Mouse (Mus musculus): ENCODE measurements at regions not wholly inside any gene's neighbourhood (a gene's known extent, or its start where the extent isn't known, plus 50 kb on each side); places are given as distances from the start of the nearest gene placed in this dataset.

DNA sequence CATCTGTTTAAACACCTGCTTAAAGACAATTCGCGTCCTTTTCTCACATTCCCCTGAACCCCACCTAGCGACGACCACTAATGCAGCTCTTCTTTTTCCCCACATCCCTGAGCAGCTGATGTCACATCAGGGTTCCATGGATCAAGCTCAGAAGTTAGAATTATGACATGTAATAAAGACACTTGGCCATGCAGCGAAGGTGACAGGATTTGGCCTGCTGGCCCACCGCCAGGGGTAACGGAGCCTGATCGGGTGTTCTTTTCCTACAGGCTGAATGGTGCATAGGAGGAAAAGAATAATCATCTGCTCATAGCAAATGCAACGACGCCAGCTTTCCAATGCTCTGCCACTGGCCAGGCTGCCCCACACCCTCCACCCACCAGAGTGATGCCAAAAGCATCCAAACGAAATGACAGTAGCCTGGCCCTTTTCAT, 231.9 kb downstream of the Sox4 start:
- no peak for ATAC-seq (replicated peaks; ENCODE audit: insufficient number of reproducible peaks, low FRiP score, low TSS enrichment, poor library complexity, severe bottlenecking)

DNA sequence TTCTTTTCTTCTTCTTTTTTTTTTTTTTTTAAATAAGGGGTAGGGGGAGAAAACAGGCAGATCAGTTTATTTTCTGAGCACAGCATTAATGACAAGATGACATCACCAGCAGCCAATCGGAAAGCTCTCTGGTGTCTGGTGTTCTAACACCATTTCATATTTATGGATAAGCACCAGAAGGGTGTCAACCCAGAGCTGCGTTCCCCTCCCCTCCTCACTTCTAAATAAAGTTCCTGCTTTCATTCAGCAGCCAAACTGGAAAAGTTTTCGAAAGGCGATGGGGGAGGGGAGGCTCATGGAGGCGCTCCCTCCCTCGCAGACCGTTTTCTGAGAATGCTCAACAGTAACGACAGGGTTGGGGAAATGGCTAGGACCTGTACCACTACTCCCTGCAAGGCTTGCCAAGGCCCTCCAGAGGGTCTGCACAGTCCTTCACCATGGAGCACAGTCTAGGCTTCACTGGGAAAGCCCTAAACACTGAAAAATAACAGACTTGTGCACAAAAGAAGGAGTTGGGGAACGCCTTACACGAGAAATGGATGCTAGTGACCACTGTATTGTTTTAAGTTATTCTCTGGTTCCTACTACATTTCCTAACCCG, 232.8 kb downstream of the Sox4 start:
- no peak for ATAC-seq (replicated peaks; ENCODE audit: insufficient number of reproducible peaks, low FRiP score, low TSS enrichment, poor library complexity, severe bottlenecking)

DNA sequence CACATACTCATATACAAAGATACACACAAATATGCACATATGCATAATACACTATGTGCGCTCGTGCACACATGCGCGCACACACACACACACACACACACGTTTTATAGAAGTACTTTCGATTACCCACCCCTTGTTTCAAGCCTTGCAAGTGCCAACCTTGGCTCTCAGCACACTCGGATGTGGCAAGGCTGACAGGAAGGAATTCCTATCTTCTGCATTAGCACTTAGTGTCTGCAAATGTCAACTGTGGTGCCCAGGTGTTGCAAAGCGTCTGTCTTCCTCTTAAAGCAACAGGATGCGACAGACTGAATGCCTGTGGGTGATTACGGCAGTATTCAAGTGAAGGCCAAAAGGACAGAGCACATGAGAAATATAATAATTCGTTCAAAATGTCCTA, 233.3 kb downstream of the Sox4 start:
- ATAC-seq (replicated peaks; ENCODE audit: insufficient number of reproducible peaks, low FRiP score, low TSS enrichment, poor library complexity, severe bottlenecking) = no peak

DNA sequence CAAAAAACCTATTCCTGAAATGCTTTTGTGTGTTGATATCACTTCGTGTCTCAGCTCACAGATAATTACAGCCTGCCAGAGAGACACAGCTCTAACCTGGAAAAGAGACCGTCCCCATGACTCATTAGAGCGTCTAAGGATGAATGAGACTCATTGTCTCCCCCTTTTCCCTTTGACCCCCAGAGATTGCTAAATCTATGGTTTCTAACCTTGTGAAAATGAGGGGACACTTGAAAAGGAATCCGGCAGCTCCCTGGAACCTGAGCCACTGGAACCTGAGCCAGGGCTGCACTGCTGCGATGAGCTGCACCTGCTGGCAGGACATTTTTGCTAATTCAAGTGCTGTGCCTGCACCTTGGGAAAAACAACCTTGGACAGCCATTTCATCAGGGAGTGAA, 234.6 kb downstream of the Sox4 start:
- no peak for ATAC-seq (replicated peaks; ENCODE audit: insufficient number of reproducible peaks, low FRiP score, low TSS enrichment, poor library complexity, severe bottlenecking)

DNA sequence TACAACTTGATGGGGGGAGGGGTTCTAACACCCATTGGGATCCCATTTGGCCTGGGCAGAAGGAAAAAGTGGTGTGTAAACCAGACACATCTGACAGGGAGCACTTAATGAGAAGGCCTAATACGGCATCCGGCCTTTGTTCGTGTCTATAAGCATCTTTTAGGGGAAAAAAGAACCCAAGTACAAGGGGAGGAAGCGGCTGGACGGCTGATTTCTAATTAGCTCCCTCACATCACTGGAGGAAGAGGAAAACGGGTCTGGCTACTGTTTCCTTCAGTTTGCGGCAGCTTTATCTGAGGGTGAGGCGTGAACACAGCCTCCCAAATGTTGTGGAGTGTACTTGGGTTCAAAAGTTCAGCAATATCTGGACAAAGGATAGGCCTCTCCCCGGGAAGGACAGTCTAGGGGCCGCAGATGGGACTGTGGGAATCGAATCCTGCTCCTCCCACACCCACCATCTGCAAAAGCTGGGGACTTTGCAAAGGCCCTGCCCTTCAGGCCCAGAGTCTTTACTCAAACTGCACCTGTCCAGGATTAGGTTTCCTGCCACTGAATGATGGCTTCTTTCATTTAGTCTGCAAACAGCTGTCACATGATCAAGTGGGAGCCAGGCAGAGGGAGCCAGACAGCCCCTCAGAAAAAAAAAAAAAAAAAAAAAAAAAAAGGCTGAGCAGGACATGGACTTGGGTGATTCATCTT, 235.2 kb downstream of the Sox4 start:
- ATAC-seq (replicated peaks; ENCODE audit: insufficient number of reproducible peaks, low FRiP score, low TSS enrichment, poor library complexity, severe bottlenecking) = no peak

DNA sequence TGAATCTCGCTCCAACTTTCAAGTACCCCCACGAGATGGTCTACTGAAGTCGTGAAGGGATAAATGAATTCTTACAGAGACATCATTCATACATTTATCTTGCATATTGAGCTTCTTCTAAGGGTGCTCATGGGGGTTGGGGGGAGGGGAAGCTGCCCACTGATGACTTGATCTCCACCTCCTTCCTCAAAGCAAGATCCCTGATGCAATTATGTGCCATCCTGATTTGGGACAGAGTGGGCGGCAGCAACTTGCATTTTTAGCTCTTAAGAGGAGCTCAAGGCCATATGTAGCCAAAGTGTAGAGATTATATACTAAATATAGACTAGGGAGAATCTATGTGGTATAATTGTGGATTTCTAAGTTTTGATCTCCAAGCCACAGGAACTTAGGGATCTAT, 236.1 kb downstream of the Sox4 start:
- ATAC-seq (replicated peaks; ENCODE audit: insufficient number of reproducible peaks, low FRiP score, low TSS enrichment, poor library complexity, severe bottlenecking) = no peak

DNA sequence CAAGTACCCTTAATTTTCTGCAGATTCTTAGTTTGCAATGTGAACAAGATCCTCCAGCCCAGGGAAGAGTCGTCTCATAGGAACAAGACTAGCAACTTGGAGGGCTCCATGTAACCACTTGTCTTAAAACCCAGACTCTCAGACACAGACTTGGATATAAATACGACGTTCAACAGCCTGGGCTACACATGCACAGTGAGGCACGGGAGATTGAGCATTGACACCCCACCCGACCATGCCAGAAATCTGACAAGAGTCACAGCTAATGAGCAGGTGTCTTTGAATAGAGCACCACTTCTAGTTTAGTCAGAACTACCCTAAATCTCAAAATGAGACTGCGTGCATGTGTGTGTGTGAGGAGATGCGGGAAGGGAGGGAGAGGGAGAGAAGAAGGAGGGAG, 243.5 kb downstream of the Sox4 start:
- ATAC-seq (replicated peaks; ENCODE audit: insufficient number of reproducible peaks, low FRiP score, low TSS enrichment, poor library complexity, severe bottlenecking) = no peak

DNA sequence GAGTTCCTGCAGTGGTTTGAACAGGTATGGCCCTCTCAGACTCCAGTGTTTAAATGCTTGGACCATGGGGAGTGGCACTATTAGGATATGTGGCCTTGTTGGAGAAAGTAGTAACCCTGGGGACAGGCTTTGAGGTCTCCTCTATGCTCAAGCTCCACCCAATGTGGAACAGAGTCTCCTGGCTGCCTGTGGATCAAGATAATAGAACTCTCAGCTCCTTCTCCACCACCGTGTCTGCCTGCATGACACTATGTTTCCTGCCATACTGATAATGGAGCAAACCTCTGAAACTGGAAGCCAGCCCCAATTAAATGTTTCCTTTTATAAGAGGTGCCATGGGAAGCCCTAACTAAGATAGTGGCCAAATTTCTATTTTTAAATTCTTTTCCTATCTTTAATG, 252.2 kb downstream of the Sox4 start:
- no peak for ATAC-seq (replicated peaks; ENCODE audit: insufficient number of reproducible peaks, low FRiP score, low TSS enrichment, poor library complexity, severe bottlenecking)

DNA sequence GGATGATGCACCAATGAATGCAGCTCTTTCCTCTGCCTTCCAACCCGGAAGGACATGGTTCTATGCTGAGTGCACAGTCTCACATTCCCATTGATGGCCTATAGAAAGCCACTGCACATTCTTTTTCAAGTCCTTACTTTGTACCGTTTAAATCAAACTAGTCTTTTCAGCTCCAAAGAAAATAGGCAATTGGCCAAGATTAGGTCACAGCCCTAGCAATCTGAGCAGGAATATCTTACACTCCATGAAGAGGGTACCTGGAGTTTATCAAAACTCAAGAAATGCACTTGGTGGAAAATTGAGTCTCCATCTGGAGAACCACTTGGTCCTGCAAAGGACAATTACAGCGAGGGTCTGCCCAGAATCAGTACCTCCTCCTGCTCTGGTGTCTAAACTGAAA, 253.4 kb downstream of the Sox4 start:
- no peak for ATAC-seq (replicated peaks; ENCODE audit: insufficient number of reproducible peaks, low FRiP score, low TSS enrichment, poor library complexity, severe bottlenecking)

DNA sequence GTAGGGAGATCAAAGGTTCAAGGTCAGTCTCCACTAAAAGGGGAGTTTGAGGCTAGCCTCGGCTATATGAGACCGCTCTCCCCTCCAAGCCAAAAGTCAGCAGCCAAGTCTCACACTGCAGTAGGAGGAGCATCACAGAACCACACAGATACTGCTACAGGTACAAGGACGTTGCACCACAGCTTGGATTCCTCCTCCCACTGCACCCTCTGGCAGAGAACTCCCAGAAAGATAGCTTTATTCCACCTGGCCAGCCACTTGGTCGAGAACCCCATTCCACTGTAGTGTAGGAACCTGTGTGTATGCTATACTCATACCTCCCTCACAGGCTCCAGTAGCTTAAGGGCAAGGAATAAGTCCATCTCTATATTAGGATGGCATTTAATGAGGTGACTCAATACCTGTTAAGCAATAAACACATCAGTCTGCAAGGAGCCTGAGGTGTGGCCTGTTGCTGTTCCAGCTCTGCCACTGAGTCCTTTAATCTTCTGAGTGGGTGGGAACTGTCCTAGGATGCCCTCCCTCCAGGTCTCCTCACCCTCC, 254.0 kb downstream of the Sox4 start:
- ATAC-seq (replicated peaks; ENCODE audit: insufficient number of reproducible peaks, low FRiP score, low TSS enrichment, poor library complexity, severe bottlenecking) = no peak

DNA sequence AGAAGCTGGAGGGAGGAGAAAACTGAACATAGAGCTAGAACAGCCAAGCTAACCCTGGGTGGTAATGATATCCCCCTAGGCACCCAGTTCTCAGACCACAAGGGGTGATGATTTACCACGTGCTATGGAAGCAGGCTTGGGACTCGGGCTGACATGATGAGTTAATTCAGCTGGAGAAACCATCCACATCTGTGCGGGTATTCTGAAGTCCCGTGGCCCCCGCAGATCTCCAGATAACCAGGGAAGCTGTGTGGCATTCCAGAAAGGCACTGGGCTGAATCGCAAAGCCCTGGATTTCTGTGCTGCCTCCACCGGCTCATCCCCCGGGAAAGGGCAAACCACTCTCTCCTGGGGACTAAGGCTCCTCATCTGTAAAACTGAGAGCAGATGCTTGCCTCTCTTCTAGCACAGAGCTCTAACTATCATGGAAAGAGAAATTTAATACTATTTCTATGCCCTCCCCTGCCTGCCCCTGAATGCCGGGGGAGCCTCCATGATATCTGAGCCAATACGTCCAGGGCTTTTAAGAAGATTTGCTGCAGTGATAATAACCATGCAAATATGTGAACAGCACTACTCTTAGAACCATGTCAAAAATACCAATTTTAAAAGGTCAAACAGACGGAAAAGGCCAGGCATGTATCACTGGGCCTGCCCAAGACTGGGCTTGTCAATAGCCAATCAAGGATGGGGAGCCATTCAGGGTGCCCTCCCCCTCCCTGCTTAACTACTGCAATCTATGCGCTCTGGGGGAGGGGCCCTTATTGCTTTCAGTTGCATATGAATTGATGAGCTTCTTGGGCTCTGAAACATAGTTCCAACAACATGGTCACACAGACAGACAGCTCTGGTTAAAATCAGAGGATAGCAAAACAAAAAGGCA, 255.5 kb downstream of the Sox4 start:
- ATAC-seq (replicated peaks; ENCODE audit: insufficient number of reproducible peaks, low FRiP score, low TSS enrichment, poor library complexity, severe bottlenecking) = no peak

DNA sequence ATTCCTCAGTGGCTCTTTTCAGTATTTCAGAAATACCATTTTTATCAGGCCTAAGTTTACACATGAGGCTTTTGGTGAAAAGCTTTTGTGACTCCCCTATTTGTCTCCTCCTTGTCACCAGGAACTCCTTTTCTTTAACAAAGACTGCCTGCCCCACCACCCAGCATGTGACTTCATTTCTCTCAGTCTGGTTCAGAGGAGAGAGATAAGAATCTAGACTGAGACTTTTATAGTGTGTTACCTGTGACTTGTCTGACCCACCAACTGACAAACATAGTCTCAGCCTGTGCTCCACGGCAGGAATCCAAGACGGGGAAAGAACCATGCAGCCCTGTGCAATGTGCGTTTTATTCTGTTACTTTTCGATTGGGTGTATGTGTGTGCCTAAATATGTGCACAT, 260.4 kb downstream of the Sox4 start:
- no peak for ATAC-seq (replicated peaks; ENCODE audit: insufficient number of reproducible peaks, low FRiP score, low TSS enrichment, poor library complexity, severe bottlenecking)

DNA sequence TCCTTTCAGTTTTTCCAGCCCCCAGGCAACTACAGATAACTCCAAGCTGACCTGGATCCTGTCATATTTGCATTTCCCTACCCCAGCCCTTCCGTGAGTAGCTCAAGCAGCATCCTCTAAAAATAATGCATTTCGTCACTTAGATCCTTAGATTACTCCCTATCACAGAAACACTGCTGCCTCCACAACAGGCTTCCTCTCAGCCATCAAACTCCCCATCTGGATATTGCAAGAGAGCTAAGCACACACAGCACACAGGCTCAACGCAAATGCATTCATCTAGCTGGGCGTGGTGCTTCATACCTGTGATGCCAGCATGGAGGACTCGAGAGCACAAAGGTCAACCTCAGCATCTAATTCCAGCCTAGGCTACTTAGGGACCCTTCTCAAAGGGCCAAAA, 260.9 kb downstream of the Sox4 start:
- no peak for ATAC-seq (replicated peaks; ENCODE audit: insufficient number of reproducible peaks, low FRiP score, low TSS enrichment, poor library complexity, severe bottlenecking)

DNA sequence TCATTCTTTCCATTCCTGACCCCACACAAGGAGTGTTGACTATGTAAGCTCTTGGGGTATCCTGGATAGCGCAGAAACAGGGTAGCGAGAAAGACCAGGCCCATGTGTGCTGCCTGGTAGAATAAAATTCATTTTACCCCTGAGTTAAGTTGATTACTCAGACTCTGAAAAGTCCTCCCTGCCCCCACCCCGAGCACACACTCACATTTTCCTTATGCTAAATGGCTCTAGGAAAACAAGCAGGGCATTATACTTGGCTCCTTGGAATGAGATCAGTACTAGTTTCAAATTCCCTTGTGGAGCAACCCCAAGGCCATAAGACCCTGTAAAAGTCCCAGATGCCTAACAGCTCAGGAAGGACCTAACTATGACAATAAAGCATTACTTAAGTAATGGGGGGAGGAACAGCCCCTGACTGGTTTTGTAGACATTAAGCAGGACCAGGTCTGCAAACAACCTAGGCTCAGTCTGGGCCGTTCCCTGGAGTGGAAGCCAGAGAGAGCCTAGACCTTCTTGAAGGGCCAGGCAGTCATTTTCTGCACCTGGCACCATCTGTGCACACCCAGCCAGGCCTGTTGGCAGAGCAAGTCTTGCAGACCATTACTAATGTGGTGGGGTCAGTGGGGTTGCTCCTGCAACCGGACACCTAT, 262.9 kb downstream of the Sox4 start:
- no peak for ATAC-seq (replicated peaks; ENCODE audit: insufficient number of reproducible peaks, low FRiP score, low TSS enrichment, poor library complexity, severe bottlenecking)

DNA sequence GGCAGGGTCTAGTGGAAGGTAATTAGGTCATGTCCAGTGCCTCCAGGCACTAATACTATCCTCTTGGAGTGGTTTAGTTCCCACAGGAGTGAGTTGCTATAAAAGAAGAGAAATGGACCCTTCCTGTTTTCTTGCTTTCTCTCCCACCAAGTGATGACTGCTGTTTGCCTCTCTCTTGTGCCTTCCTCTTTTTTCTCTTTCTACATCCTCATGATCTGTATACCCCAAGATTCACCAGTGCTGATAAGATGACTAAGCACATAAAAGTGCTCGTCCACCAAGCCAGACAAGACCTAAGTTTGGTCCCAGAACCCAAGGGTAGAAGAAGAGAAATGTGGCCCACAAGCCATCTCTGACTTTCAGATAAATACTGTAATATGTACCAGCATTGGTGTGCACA, 265.7 kb downstream of the Sox4 start:
- ATAC-seq (replicated peaks; ENCODE audit: insufficient number of reproducible peaks, low FRiP score, low TSS enrichment, poor library complexity, severe bottlenecking) = no peak

DNA sequence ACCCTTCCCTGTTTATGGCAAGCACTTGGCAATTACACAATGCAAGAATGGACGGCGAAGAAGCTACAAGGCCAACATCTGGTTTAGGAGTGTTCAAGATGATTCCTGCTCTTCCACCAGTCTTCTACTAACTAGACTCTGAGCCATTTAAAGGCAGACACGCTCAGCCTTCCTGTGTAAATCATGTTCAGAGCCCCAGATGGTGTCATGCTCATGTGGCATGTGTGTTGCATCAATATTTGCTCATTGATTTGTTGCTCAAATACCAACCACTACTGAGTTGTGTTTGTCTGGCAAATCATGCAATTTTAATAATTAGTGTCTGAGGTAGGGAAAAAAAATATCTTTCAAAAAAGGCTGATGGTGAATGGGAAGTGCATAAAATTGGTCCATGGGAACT, 269.2 kb downstream of the Sox4 start:
- no peak for ATAC-seq (replicated peaks; ENCODE audit: insufficient number of reproducible peaks, low FRiP score, low TSS enrichment, poor library complexity, severe bottlenecking)

DNA sequence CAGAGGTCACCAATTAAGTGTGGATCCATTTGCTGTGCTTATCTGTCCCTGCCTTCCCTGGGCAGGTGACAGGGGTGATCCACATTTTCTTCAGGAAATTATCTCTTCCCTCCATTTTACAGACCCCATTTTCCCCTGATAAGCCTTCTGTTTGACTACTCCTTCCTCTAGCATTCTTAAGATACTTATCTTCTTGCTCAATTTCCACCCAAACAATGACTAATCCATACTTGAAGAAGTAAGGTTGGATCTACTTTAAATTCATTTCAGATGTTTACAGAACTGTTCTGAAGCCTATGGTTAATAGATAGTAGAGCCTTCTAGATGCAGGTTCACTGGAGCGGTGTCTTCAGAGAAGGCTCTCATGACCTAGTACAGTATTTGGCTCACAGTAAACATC, 273.2 kb downstream of the Sox4 start:
- no peak for ATAC-seq (replicated peaks; ENCODE audit: insufficient number of reproducible peaks, low FRiP score, low TSS enrichment, poor library complexity, severe bottlenecking)

DNA sequence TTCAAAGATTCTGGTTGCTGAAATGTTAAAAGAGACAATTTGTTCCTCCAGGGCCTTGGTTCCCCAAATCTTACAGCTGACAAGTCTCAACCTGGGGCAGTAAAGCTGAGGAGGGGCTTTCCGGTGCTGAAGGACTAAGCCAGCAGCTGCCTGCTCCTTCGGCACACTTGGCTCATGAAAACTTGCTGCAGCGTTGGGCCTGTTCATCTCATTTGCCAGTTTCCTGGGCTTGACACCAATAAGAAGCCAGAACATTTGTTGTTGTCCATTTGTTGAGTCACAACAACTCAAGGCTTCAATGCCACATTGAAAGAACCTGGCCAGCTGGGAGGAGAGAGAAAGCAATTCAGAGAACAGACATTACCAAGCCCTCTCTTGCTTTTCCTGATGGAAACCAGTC, 279.9 kb downstream of the Sox4 start:
- no peak for ATAC-seq (replicated peaks; ENCODE audit: insufficient number of reproducible peaks, low FRiP score, low TSS enrichment, poor library complexity, severe bottlenecking)

DNA sequence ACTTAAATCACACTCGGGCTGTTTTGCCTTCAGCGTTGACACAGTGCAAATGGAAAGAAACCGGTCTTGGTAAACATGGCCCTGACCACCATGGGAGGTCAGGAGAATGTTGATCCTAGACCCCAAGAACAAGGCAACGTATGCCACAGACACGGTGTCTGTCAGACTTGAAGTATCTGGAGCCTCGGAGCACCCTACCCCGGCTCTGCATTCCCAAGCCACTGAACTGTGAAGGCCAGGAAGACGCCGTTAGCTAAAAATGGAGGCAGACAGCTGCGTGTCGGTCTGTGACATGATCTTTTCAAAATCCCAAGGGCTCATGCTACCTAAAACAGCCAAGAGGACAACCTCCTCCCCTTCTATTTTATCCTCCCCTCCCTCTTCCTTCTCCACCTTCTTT, 282.0 kb downstream of the Sox4 start:
- ATAC-seq (replicated peaks; ENCODE audit: insufficient number of reproducible peaks, low FRiP score, low TSS enrichment, poor library complexity, severe bottlenecking) = no peak
